Mouse (Mus musculus) adrenal gland (tissue): ENCODE results near the gene Mmp13.
"Not testable (repeated sequence)": the region's sequence is repeated elsewhere in the genome, so short reads cannot be mapped to it uniquely, and the experiment has no call there.

Source experiments
- intact Hi-C: fragments of 180-260 bp; cut with DNase I; formaldehyde crosslinking; loops from one replicate; pipeline ENCODE4 v1.15.1; 2025
- long read RNA-seq, 2 experiments: library from polyadenylated mRNA; unstranded; transcript quantifications; one replicate each; pipeline ENCODE4 v2.0.0; 2020; ENCODE audit warnings: borderline replicate concordance in 1 of 2; ENCODE audit not compliant: insufficient replicate concordance in 1 of 2

Gene Mmp13
- long read RNA-seq, experiment 1, partial matches to known transcripts = 0 of 2 reads
- long read RNA-seq, experiment 1, other reads (novel, unspliced or antisense) = 0 of 2 reads
- long read RNA-seq, experiment 2, partial matches to known transcripts = 0 of 3 reads
- long read RNA-seq, experiment 2, other reads (novel, unspliced or antisense) = 0 of 3 reads

DNA sequence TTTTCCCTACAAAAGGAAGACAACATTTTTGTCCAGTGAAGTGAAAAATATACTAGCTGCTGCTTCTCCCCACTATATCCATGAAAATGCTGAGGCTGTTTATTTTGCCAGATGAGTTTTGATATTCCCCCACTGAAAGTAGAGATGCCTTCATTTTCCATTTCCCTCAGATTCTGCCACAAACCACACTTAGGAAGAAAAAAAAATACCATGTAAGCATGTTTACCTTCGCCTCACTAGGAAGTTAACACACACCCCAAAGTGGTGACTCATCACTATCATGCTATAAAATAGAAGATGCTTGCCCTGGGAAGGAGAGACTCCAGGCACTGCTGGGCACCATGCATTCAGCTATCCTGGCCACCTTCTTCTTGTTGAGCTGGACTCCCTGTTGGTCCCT lies at the start of gene Mmp13:
Gene Mmp13 (plus strand): TSS at position 301 of the 400 bp plus-strand sequence.
- intact Hi-C loops = no loop called here

- intact Hi-C loops = no loop called here
Measured at GRCm38 (mm10) chr9:7238619-7239018, 33.7 kb upstream of the Mmp13 start.

GRCm38 (mm10) chr9:7239967-7240366 lies 32.3 kb upstream of the Mmp13 start:
- intact Hi-C loops = no loop called here

- intact Hi-C loops = no loop called here
Measured at GRCm38 (mm10) chr9:7252797-7253654, 19.3 kb upstream of the Mmp13 start.

- intact Hi-C loops = no loop called here
Measured at GRCm38 (mm10) chr9:7261667-7262066, 10.6 kb upstream of the Mmp13 start.

DNA sequence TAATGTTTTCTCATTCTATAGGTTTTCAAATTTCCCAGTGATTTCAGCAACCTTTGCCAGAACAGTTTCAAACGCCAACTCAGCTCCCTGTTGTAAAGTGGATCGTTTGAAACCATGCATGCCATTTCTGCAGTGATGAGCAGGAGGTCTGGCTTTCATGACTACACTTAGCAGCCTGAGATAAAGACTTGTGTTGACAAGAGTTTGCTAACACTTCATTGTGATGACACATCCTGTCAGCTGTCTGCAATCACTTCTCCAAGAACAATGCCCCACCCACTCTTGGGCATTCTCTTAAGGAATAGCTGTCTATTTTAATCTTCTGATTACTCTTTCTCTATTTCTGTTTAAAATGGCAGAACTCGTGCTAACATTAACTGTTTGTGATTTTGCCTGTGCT lies 2.2 kb upstream of the Mmp13 start:
- intact Hi-C loops = no loop called here

DNA sequence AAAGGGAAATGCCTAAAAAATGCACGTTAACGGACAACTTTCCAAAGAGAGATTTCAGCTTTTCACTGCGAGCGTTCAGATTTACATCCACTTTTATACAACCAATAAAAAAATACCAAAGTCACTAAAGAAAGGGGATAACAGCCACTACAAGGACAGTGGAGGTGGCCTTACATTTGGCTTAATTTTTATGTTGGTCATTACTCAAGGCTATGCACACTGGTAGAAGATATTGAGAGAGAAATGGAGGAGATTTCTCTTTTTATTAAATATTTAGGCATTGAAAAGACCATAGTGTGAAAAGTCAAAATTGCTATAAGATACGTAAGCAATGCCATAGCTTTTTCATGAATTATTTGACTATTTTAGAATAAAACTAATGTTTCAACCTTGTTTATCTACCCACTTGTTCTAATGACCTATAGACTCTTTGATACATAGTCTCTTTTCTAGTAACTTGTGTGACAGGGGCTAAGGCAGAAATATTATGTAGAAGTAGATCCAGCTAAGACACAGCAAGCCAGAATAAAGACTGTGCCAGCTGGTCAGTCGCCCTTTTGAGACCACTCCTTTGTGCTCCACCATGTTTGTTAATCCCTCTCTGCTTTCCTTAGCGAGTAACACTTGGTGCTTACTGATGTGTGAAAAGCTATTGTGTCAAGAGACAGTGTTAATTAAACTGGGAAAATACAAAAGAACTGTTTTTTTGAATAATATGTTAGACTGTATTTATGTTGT lies 10.4 kb downstream of the Mmp13 start:
- intact Hi-C loops = no loop called here

DNA sequence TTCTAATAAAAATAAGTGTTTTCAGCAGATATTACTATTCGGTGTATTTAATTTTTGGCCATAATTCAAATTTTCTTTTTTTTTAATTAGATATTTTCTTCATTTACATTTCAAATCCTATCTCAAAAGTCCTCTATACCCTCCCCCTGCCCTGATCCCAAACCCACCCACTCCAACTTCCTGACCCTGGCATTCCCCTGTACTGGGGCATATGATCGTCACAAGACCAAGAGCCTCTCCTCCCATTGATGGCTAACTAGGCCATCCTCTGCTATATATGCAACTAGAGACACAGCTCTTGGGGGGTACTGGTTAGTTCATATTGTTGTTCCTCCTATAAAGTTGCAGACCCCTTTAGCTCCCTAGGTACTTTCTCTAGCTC lies 11.0 kb downstream of the Mmp13 start:
- intact Hi-C loops = not testable (repeated sequence)

- intact Hi-C loops = loop anchor here (2.0 kb wide), 1 partner anchor 13 kb away; no protein-coding TSS in a partner anchor
Measured at GRCm38 (mm10) chr9:7289501-7289900, 17.2 kb downstream of the Mmp13 start.

GRCm38 (mm10) chr9:7289901-7290300 lies 17.6 kb downstream of the Mmp13 start:
- intact Hi-C loops = loop anchor here (2.0 kb wide), 1 partner anchor 13 kb away; no protein-coding TSS in a partner anchor

- intact Hi-C loops = no loop called here
Measured at GRCm38 (mm10) chr9:7292132-7292531, 19.8 kb downstream of the Mmp13 start.

GRCm38 (mm10) chr9:7331847-7332246 lies 59.5 kb downstream of the Mmp13 start:
- intact Hi-C loops = no loop called here
